Mouse (Mus musculus): ENCODE measurements around the gene Cox10. TPM values are rescaled to one million over a fixed set of nuclear protein-coding genes. Genes with fewer than 3 reads are reported as not detected.

Gene Cox10
- polyA plus RNA-seq, 1 experiment from 2014 or later, result 13.1 TPM

DNA sequence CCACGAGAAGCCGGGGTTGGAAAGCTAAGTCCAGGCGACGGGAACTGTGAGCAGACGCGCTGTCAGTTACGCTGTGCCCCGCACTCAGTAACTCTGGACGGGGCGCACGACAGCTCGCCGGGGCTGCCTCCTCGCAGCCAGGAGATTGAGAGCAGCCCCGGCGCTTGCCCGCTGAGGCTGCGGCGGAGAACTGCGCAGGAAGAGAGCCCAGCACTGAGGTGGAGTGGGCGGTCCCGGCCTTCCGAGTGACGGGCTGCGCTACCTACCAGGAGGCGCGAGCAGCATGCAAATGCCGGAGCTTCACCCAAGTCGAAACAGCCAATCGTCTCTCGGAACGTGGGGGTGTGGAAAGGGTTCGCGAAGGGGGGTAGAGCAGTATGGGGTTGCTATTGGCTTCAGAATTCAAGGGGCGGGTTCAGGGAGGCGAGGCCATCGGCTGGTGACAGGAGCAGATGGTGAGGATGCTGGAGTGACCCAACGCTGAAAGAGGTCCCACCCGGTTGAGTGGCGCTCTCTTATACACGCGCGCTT lies 157.1 kb downstream of the Cox10 start, which contains the start of gene Hs3st3b1:
Gene Hs3st3b1, minus strand, starts transcription at position 200 of the 531 bp plus-strand sequence.
- WGBS, result 2% methylated on average over 42 of the region's 43 CpGs
- Histone ChIP-seq H3K27ac (ENCODE audit: low read length) (no peak within 1 kb of the TSS), H3K9me3 (ENCODE audit: low read length) (no peaks in the 10 kb centered on the region), H3K4me2 (replicated peaks; ENCODE audit: low read depth, low read length) (peak within 1 kb of the TSS; percentile 73), H3K4me1 (ENCODE audit: insufficient read depth, low read depth, low read length) (peaks cover 26% of the 10 kb centered on the region), H3K4me3 (ENCODE audit: low read depth, low read length) (peak within 1 kb of the TSS; percentile 39), H3K36me3 (ENCODE audit: insufficient read depth, low read length) (no peaks in the 10 kb centered on the region), H3K27me3 (replicated peaks; ENCODE audit: insufficient read depth, low read length) (peaks cover 59% of the 10 kb centered on the region), H3K9ac (replicated peaks; ENCODE audit: low read depth) (no peak within 1 kb of the TSS)
- DNase-seq (ENCODE audit: low spot score), result peak; percentile 97
- TF ChIP-seq CTCF (IDR thresholded peaks at IDR 0.05), result no peak
- TF ChIP-seq EP300 (IDR thresholded peaks at IDR 0.05), result no peak; the same call in 1 of the 2 replicates
- peak; percentile 95 for ATAC-seq

DNA sequence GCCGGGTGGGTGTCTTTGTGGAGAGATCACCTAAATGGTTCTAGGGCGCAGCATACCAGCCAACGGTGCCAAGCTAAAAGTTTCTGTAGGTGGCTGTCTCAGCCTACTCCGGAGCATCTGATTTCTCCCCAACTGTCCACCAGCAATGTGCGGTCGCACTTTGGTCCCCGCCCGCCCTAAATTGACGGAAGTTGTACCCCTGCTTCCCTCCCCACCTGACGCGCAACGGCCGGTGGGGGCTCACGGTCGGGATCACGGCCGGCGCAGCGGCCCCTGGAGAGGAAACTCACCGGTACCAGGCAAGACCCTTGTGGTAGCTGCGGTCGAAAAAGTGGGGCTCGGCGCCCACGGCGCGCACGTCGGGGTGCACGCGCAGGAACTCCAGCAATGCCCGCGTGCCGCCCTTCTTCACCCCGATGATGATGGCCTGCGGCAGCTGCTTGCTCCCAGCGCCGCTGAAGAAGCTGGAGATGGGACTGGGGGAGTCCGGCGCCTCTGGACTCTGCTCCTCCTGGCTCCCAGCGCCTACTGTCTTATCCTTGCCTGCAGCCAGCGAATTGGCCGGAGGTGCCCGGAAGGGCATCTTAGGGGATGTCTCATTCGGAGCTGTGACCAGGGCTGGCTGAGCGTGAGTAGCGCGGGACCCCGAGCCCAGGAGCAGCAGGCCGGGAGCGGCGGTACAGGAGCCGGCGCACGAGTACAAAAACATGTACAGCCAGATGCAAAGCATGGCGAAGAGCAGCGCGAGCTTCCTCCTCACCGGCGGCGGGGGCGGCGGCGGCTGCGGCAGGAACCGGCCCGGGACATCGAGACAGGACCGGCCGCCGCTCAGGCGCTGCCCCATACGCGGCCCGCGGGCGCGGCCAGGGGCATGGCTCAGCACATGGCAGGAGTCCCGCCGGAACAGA lies 158.0 kb downstream of the Cox10 start:
- Histone ChIP-seq H3K27me3 (replicated peaks; ENCODE audit: insufficient read depth, low read length) (peaks cover 59% of the 10 kb centered on the region), H3K4me3 (ENCODE audit: low read depth, low read length) (peak overlapping the region; percentile 39), H3K36me3 (ENCODE audit: insufficient read depth, low read length) (no peaks in the 10 kb centered on the region), H3K4me1 (ENCODE audit: insufficient read depth, low read depth, low read length) (peaks cover 26% of the 10 kb centered on the region), H3K4me2 (replicated peaks; ENCODE audit: low read depth, low read length) (peak overlapping the region; percentile 73), H3K27ac (ENCODE audit: low read length) (no peak overlapping the region), H3K9me3 (ENCODE audit: low read length) (no peaks in the 10 kb centered on the region), H3K9ac (replicated peaks; ENCODE audit: low read depth) (no peak overlapping the region)
- ATAC-seq, result peak; percentile 4; the same call in 1 of the 2 replicates
- TF ChIP-seq CTCF (IDR thresholded peaks at IDR 0.05) (no peak), EP300 (IDR thresholded peaks at IDR 0.05) (no peak)
- WGBS, result under 1% methylated on average over 60 of the region's 80 CpGs
- DNase-seq (ENCODE audit: low spot score), result no peak

- Histone ChIP-seq H3K4me3 (ENCODE audit: low read depth, low read length) (peak overlapping the region; percentile 39), H3K36me3 (ENCODE audit: insufficient read depth, low read length) (no peaks in the 10 kb centered on the region), H3K27me3 (replicated peaks; ENCODE audit: insufficient read depth, low read length) (peaks cover 56% of the 10 kb centered on the region), H3K4me1 (ENCODE audit: insufficient read depth, low read depth, low read length) (peaks cover 25% of the 10 kb centered on the region), H3K27ac (ENCODE audit: low read length) (no peak overlapping the region), H3K9ac (replicated peaks; ENCODE audit: low read depth) (no peak overlapping the region), H3K4me2 (replicated peaks; ENCODE audit: low read depth, low read length) (peak overlapping the region; percentile 73), H3K9me3 (ENCODE audit: low read length) (no peaks in the 10 kb centered on the region)
- DNase-seq (ENCODE audit: low spot score), result peak; percentile 85
- peak; percentile 59 for ATAC-seq
- TF ChIP-seq EP300 (IDR thresholded peaks at IDR 0.05), result no peak
- peak; percentile 95 for TF ChIP-seq CTCF (IDR thresholded peaks at IDR 0.05)
- under 1% methylated on average over 31 of the region's 33 CpGs for WGBS
Observed at GRCm38 (mm10) chr11:63920531-63920930, 158.7 kb downstream of the Cox10 start.

DNA sequence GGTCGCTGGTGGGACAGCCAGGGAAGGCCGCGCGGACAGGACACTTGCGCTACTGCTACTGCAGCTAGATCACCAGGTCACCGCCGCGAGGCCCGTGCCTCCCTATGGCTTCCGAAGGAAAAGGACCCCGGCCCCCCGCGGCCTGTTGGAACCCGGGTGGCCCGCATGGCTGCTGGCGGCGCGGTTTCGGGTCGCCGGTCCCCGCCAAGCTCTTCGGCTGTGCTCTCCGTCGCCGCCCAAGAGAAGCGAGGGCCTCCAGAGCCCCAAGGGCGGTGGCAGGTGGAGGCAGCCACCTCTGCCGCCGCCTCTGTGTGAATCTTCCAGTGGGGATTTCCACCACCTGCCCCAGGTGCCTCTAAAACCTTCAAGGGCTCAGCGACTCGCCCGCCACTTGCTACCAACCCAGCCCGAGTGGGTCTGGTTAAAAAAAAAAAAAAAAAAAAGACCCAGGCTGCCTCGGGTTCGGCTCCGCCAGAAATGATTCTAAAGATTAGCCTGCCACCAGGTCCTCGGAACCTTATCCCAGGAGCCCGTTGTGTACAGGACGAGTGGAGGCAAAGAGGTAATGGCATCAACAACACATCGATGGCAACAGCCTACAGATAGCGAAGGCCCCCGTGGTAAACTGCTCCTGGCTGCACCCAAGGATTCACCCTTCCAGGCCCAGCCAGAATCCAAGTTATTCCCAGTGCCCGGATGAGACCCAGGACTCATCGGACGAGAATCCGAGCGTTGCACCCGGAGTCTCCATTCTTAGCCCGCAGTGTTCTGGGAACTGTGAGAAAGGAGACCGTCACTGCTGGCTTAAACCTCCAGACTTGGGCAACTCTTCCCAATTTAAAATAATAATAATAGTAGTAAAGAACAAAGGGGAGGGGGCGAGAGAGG lies 159.8 kb downstream of the Cox10 start:
- H3K4me1 ChIP-seq (ENCODE audit: insufficient read depth, low read depth, low read length), result peaks cover 21% of the 10 kb centered on the region
- no peaks in the 10 kb centered on the region for H3K9me3 ChIP-seq (ENCODE audit: low read length)
- H3K4me2 ChIP-seq (replicated peaks; ENCODE audit: low read depth, low read length), result peak overlapping the region; percentile 73
- H3K4me3 ChIP-seq (ENCODE audit: low read depth, low read length), result peak overlapping the region; percentile 39
- peaks cover 49% of the 10 kb centered on the region for H3K27me3 ChIP-seq (replicated peaks; ENCODE audit: insufficient read depth, low read length)
- no peak overlapping the region for H3K27ac ChIP-seq (ENCODE audit: low read length)
- H3K36me3 ChIP-seq (ENCODE audit: insufficient read depth, low read length), result no peaks in the 10 kb centered on the region
- TF ChIP-seq CTCF (IDR thresholded peaks at IDR 0.05) (no peak), EP300 (IDR thresholded peaks at IDR 0.05) (no peak)
- H3K9ac ChIP-seq (replicated peaks; ENCODE audit: low read depth), result no peak overlapping the region
- ATAC-seq (no peak), DNase-seq (ENCODE audit: low spot score) (no peak)
- 7% methylated on average over 52 of the region's 52 CpGs for WGBS

- no peaks in the 10 kb centered on the region for H3K9me3 ChIP-seq (ENCODE audit: low read length)
- H3K9ac ChIP-seq (replicated peaks; ENCODE audit: low read depth), result no peak overlapping the region
- peaks cover 21% of the 10 kb centered on the region for H3K4me1 ChIP-seq (ENCODE audit: insufficient read depth, low read depth, low read length)
- WGBS, result 40% methylated on average over 17 of the region's 17 CpGs
- DNase-seq (ENCODE audit: low spot score), result no peak
- no peak for ATAC-seq
- H3K4me3 ChIP-seq (ENCODE audit: low read depth, low read length), result no peak overlapping the region
- H3K27ac ChIP-seq (ENCODE audit: low read length), result no peak overlapping the region
- H3K27me3 ChIP-seq (replicated peaks; ENCODE audit: insufficient read depth, low read length), result peaks cover 40% of the 10 kb centered on the region
- no peaks in the 10 kb centered on the region for H3K36me3 ChIP-seq (ENCODE audit: insufficient read depth, low read length)
- TF ChIP-seq CTCF (IDR thresholded peaks at IDR 0.05) (no peak), EP300 (IDR thresholded peaks at IDR 0.05) (no peak)
- no peak overlapping the region for H3K4me2 ChIP-seq (replicated peaks; ENCODE audit: low read depth, low read length)
Observed at GRCm38 (mm10) chr11:63918321-63919105, 160.8 kb downstream of the Cox10 start.
